Mouse (Mus musculus) E14TG2a.4 (cell line): ENCODE measurements around the gene Rbpj.

Experiments
- CTCF ChIP-seq: conservative IDR thresholded peaks from 2 replicates; pipeline ENCODE4 v1.5.1; 2014; ENCODE audit warnings: low read length
- NANOG ChIP-seq: IDR thresholded peaks from 2 replicates; pipeline ENCODE4 v1.6.1; 2014; ENCODE audit warnings: borderline replicate concordance, low read length, mixed read lengths
- POU5F1 ChIP-seq: IDR thresholded peaks from 2 replicates; pipeline ENCODE4 v1.6.1; 2014; ENCODE audit warnings: low read length, borderline replicate concordance

DNA sequence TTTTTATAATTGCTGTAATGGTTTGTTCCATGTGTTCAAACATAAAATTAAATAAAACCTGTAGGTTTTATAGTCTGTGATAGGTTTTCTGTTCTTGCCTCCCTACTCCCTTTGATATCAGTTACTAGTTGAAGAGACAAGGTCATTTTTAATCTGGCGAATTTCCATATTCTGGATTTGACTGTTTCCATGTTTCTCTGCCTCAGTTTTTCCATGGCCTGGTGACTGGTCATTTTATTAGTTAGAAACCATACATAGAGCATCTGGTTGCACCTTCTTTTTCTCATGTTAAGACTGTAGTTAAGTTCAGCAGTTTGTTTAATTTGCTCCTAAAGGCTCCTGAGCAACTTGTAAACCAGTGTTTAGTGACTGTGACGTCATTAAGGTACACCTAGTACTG, 181.4 kb downstream of the Rbpj start:
- TF ChIP-seq CTCF (no peak), POU5F1 (no peak), NANOG (no peak)
